Mouse (Mus musculus): ENCODE results near the gene 1700069L16Rik. TPM values are rescaled to one million over a fixed set of nuclear protein-coding genes. Genes with fewer than 3 reads are reported as not detected.

1700069L16Rik gene
- total and polyA plus RNA-seq, 3 experiments: not detected

DNA sequence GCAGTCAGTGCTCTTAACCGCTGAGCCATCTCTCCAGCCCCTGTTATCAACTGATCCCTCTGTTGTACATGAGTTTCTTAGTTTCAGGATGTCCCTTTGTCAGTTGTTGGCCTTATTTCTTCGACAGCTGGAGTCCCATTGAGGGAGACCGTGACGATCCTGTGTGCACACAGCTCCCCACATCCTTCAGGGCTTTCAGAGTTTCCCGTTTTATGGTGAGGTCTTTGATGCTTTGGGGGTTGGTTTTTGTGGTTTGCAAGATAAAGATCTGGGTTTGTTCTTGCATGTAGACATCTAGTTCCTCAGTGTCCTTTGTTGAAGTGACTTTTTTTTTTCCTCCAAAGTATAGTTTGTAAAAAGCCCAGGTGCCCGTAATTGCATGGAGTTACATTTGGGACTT, 54.0 kb downstream of the 1700069L16Rik start:
- no peak overlapping the region for H3K4me3 ChIP-seq
- H3K36me3 ChIP-seq (ENCODE audit: control insufficient read depth, insufficient read depth, low read length): no peaks in the 10 kb centered on the region
- TF ChIP-seq CTCF (IDR thresholded peaks at IDR 0.05) (no peak), POLR2A (IDR thresholded peaks at IDR 0.05; ENCODE audit: insufficient read depth, low read depth, low read length) (no peak), EP300 (IDR thresholded peaks at IDR 0.05; ENCODE audit: insufficient read depth, low read depth, low read length) (no peak)
- no peak overlapping the region for H3K27ac ChIP-seq
- 70% methylated on average over 6 of the region's 6 CpGs for WGBS
- DNase-seq: no peak
- H3K27me3 ChIP-seq (ENCODE audit: control insufficient read depth, insufficient read depth, low read length): no peaks in the 10 kb centered on the region
- no peaks in the 10 kb centered on the region for H3K79me2 ChIP-seq (replicated peaks; ENCODE audit: control insufficient read depth, insufficient read depth, low read length)
- intact Hi-C loops (cut with DNase I): loop anchor here (5.0 kb wide), 2 partner anchors 38 to 52 kb away; partner anchors contain the start of gene 1700069L16Rik
- peaks cover 12% of the 10 kb centered on the region for H3K4me1 ChIP-seq (ENCODE audit: control insufficient read depth, insufficient read depth, low read length)
- H3K9ac ChIP-seq (ENCODE audit: low read depth, low read length): no peak overlapping the region

DNA sequence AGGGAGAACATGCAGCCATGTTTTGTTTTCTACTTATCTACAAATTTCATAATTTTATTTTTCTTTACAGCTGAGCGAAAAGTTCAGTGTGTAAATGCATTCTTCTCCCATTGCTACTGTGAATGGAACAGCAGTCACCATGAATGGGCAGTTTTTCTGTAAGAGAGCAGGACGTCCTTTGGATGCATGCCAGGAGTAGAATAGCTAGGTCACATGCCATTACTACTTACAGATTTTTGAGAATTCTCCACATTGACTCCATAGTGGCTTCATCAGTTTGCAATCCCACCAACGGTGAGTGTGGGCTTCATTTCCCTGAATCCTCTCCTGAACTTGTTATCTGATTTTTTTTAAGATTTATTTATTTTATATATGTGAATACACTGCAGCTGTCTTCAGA, 54.5 kb downstream of the 1700069L16Rik start:
- 52% methylated on average over 3 of the region's 3 CpGs for WGBS
- H3K27ac ChIP-seq: no peak overlapping the region
- H3K4me3 ChIP-seq: no peak overlapping the region
- H3K79me2 ChIP-seq (replicated peaks; ENCODE audit: control insufficient read depth, insufficient read depth, low read length): no peaks in the 10 kb centered on the region
- H3K27me3 ChIP-seq (ENCODE audit: control insufficient read depth, insufficient read depth, low read length): no peaks in the 10 kb centered on the region
- H3K4me1 ChIP-seq (ENCODE audit: control insufficient read depth, insufficient read depth, low read length): peaks cover 12% of the 10 kb centered on the region
- no peak overlapping the region for H3K9ac ChIP-seq (ENCODE audit: low read depth, low read length)
- TF ChIP-seq POLR2A (IDR thresholded peaks at IDR 0.05; ENCODE audit: insufficient read depth, low read depth, low read length): no peak
- TF ChIP-seq CTCF (IDR thresholded peaks at IDR 0.05): no peak
- TF ChIP-seq EP300 (IDR thresholded peaks at IDR 0.05; ENCODE audit: insufficient read depth, low read depth, low read length): no peak
- no peaks in the 10 kb centered on the region for H3K36me3 ChIP-seq (ENCODE audit: control insufficient read depth, insufficient read depth, low read length)
- DNase-seq: no peak
- intact Hi-C loops (cut with DNase I): loop anchor here (5.0 kb wide), 2 partner anchors 38 to 52 kb away; partner anchors contain the start of gene 1700069L16Rik

DNA sequence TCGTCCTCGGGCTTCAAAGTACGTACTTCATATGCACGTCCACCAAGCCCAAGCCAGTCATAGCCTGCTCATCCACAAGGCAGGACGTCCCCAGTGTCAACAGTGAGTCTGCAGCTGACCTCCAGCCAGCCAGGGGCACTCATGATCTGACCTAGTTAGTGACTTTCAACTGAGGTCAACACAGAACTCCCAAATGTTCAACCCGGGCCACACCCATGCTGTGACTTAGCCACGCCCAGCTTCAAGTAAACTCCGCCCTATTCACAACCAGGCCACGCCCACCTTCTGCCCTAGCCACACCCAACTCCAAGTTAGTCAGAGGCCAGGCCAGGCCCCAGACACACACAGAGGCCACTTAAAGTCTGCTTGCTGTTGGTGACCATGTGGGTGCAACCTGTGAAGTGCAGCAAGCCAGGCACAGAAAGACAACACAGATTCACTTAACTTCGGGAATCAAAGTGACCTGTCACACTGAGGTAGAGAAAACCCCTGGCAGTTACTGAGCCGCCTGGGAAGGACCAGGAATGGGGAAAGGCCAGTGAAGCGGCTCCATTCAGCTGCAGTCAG, 59.9 kb downstream of the 1700069L16Rik start:
- TF ChIP-seq CTCF (IDR thresholded peaks at IDR 0.05) (no peak), POLR2A (IDR thresholded peaks at IDR 0.05; ENCODE audit: insufficient read depth, low read depth, low read length) (no peak), EP300 (IDR thresholded peaks at IDR 0.05; ENCODE audit: insufficient read depth, low read depth, low read length) (no peak)
- H3K4me1 ChIP-seq (ENCODE audit: control insufficient read depth, insufficient read depth, low read length): peaks cover 3% of the 10 kb centered on the region; the same call in 1 of the 2 replicates
- no peak for DNase-seq
- no peak overlapping the region for H3K4me3 ChIP-seq
- no peak overlapping the region for H3K9ac ChIP-seq (ENCODE audit: low read depth, low read length)
- WGBS: 70% methylated on average over 12 of the region's 12 CpGs
- no peaks in the 10 kb centered on the region for H3K36me3 ChIP-seq (ENCODE audit: control insufficient read depth, insufficient read depth, low read length)
- H3K79me2 ChIP-seq (replicated peaks; ENCODE audit: control insufficient read depth, insufficient read depth, low read length): no peaks in the 10 kb centered on the region
- intact Hi-C loops (cut with DNase I): no loop called here
- H3K27me3 ChIP-seq (ENCODE audit: control insufficient read depth, insufficient read depth, low read length): no peaks in the 10 kb centered on the region
- no peak overlapping the region for H3K27ac ChIP-seq

DNA sequence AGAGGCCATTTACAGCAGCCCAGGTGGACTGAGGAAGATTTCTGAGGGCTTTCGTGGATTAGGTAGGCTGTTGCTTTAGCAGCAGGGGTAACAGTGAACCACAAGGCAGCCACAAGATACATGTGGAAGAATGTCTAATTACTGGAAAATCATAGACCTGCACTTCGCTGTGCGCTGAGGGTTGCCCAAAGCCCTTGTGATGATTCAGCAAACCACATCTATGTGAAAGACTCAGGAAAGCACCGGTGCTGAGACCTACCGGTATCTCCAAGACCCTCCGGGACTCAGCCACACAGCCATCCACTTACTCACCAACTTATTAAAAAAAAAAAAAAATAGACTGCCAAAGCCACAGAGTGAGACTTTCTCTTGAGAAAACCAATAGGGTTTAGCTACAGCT, 60.4 kb downstream of the 1700069L16Rik start:
- 86% methylated on average over 6 of the region's 6 CpGs for WGBS
- intact Hi-C loops (cut with DNase I): no loop called here

DNA sequence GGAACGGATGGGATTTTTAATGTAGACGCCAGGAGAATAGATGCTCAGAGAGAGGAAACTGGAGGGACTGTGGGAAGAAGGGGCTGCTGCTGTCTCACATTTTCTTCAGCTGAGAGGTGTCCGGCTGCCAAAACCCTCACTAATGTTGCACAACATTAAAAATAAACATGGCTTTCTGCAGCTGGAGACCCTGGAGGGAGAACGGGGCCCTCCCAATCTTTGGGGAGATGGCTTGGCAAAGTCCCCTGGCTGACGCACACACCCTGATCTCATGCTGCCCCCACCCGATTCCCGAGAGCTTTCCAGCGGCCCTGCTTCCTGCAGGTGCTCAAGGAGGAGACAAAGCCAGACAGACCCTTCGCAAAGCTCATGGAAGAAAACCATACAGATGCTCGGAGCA, 63.7 kb downstream of the 1700069L16Rik start:
- Histone ChIP-seq H3K9ac (ENCODE audit: low read depth, low read length) (no peak overlapping the region), H3K4me3 (no peak overlapping the region), H3K79me2 (replicated peaks; ENCODE audit: control insufficient read depth, insufficient read depth, low read length) (no peaks in the 10 kb centered on the region), H3K36me3 (ENCODE audit: control insufficient read depth, insufficient read depth, low read length) (no peaks in the 10 kb centered on the region), H3K27ac (no peak overlapping the region), H3K4me1 (ENCODE audit: control insufficient read depth, insufficient read depth, low read length) (peaks cover 3% of the 10 kb centered on the region; the same call in 1 of the 2 replicates), H3K27me3 (ENCODE audit: control insufficient read depth, insufficient read depth, low read length) (no peaks in the 10 kb centered on the region)
- 32% methylated on average over 10 of the region's 10 CpGs for WGBS
- intact Hi-C loops (cut with DNase I): no loop called here
- TF ChIP-seq EP300 (IDR thresholded peaks at IDR 0.05; ENCODE audit: insufficient read depth, low read depth, low read length): peak; percentile 58; the same call in 1 of the 2 replicates
- TF ChIP-seq CTCF (IDR thresholded peaks at IDR 0.05): 0 out of 2 replicates have a peak, but pooled peaks have one; percentile 6
- TF ChIP-seq POLR2A (IDR thresholded peaks at IDR 0.05; ENCODE audit: insufficient read depth, low read depth, low read length): no peak
- peak; percentile 86 for DNase-seq

More for the DNA sequence above, 60.4 kb downstream of the 1700069L16Rik start:
- DNase-seq: no peak
- no peaks in the 10 kb centered on the region for H3K36me3 ChIP-seq (ENCODE audit: control insufficient read depth, insufficient read depth, low read length)
- TF ChIP-seq POLR2A (IDR thresholded peaks at IDR 0.05; ENCODE audit: insufficient read depth, low read depth, low read length) (no peak), EP300 (IDR thresholded peaks at IDR 0.05; ENCODE audit: insufficient read depth, low read depth, low read length) (no peak), CTCF (IDR thresholded peaks at IDR 0.05) (no peak)
- no peaks in the 10 kb centered on the region for H3K79me2 ChIP-seq (replicated peaks; ENCODE audit: control insufficient read depth, insufficient read depth, low read length)
- H3K27me3 ChIP-seq (ENCODE audit: control insufficient read depth, insufficient read depth, low read length): no peaks in the 10 kb centered on the region
- no peak overlapping the region for H3K9ac ChIP-seq (ENCODE audit: low read depth, low read length)
- H3K4me3 ChIP-seq: no peak overlapping the region
- peaks cover 3% of the 10 kb centered on the region; the same call in 1 of the 2 replicates for H3K4me1 ChIP-seq (ENCODE audit: control insufficient read depth, insufficient read depth, low read length)
- H3K27ac ChIP-seq: no peak overlapping the region

DNA sequence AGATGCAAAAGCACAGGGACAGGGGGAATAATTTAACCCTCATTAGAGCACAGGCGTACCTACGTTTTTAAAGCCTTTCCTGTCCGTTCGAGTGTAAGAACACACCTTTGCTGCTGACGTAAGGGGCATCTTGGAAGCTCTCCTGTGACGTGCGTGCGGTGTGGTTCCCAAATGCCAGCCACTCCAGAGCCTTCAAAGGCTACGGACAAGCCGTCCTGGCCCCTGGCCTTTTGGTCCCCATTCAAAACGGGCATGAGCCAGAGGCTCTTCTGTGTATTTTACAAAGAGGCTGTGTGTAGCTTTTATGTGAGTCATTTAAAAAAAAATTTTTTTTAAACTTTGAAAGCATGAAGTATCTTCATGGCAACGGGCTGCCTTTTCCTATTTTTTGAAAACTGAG, 69.8 kb downstream of the 1700069L16Rik start:
- H3K9ac ChIP-seq (ENCODE audit: low read depth, low read length): no peak overlapping the region
- no peaks in the 10 kb centered on the region for H3K79me2 ChIP-seq (replicated peaks; ENCODE audit: control insufficient read depth, insufficient read depth, low read length)
- H3K27ac ChIP-seq: no peak overlapping the region
- peak in 1 of 2 experiments; percentile 20 for DNase-seq
- intact Hi-C loops (cut with DNase I): loop anchor here (5.0 kb wide), 1 partner anchor 48 kb away; no protein-coding TSS in a partner anchor
- WGBS: 88% methylated on average over 12 of the region's 12 CpGs
- no peak for TF ChIP-seq POLR2A (IDR thresholded peaks at IDR 0.05; ENCODE audit: insufficient read depth, low read depth, low read length)
- TF ChIP-seq EP300 (IDR thresholded peaks at IDR 0.05; ENCODE audit: insufficient read depth, low read depth, low read length): no peak
- no peak for TF ChIP-seq CTCF (IDR thresholded peaks at IDR 0.05)
- H3K4me1 ChIP-seq (ENCODE audit: control insufficient read depth, insufficient read depth, low read length): peaks cover 8% of the 10 kb centered on the region
- no peaks in the 10 kb centered on the region for H3K36me3 ChIP-seq (ENCODE audit: control insufficient read depth, insufficient read depth, low read length)
- H3K27me3 ChIP-seq (ENCODE audit: control insufficient read depth, insufficient read depth, low read length): no peaks in the 10 kb centered on the region
- no peak overlapping the region for H3K4me3 ChIP-seq
